Mouse (Mus musculus) embryonic facial prominence, embryonic 11.5 days (tissue): ENCODE measurements at regions not wholly inside any gene's neighbourhood (a gene's known extent, or its start where the extent isn't known, plus 50 kb on each side); places are given as distances from the start of the nearest gene placed in this dataset.

Experiments used
- ATAC-seq: fragments of 200-750 bp; cut with Nextera tagmentation; replicated peaks from 2 replicates; pipeline ENCODE4 v1.8.0; 2017; ENCODE audit warnings: low read depth; ENCODE audit not compliant: insufficient number of reproducible peaks, low FRiP score, low TSS enrichment
- DNase-seq: peaks from one replicate; pipeline ENCODE4 v3.0.0-alpha.2; 2015; ENCODE audit warnings: low spot score
- H3K27ac ChIP-seq: fragments of 300-500 bp; sonication (generic); replicated peaks from 2 replicates; pipeline ENCODE4 v1.5.1; 2014; ENCODE audit warnings: mild to moderate bottlenecking, low read depth, low read length, control low read depth
- H3K27me3 ChIP-seq: fragments of 300-500 bp; sonication (generic); 2 replicates; pipeline ENCODE4 v1.6.1; 2014; ENCODE audit warnings: mild to moderate bottlenecking, low read length, moderate library complexity, mixed read lengths; ENCODE audit not compliant: control insufficient read depth, insufficient read depth
- H3K36me3 ChIP-seq: fragments of 300-500 bp; sonication (generic); replicated peaks from 2 replicates; pipeline ENCODE4 v1.6.1; 2014; ENCODE audit warnings: low read depth, mild to moderate bottlenecking, low read length, moderate library complexity, mixed read lengths; ENCODE audit not compliant: control insufficient read depth, insufficient read depth
- H3K4me1 ChIP-seq: fragments of 300-500 bp; sonication (generic); 2 replicates; pipeline ENCODE4 v1.6.1; 2014; ENCODE audit warnings: low read length, mixed read lengths; ENCODE audit not compliant: control insufficient read depth, insufficient read depth
- H3K4me2 ChIP-seq: fragments of 300-500 bp; sonication (generic); 2 replicates; pipeline ENCODE4 v1.6.1; 2014; ENCODE audit warnings: low read depth, mild to moderate bottlenecking, control low read depth, low read length, moderate library complexity
- H3K4me3 ChIP-seq: fragments of 300-500 bp; sonication (generic); 2 replicates; pipeline ENCODE4 v1.5.1; 2014; ENCODE audit warnings: low read depth, low read length, control low read depth
- H3K9ac ChIP-seq: fragments of 300-500 bp; sonication (generic); replicated peaks from 2 replicates; pipeline ENCODE4 v1.6.1; 2014; ENCODE audit warnings: mild to moderate bottlenecking, control low read depth, low read length
- H3K9me3 ChIP-seq: fragments of 300-500 bp; sonication (generic); replicated peaks from 2 replicates; pipeline ENCODE4 v1.6.1; 2016; ENCODE audit warnings: mild to moderate bottlenecking, low read length, inconsistent platforms, mixed read lengths; ENCODE audit not compliant: control insufficient read depth
- WGBS: fragments of 180-500 bp; shearing (Covaris S2); extraction: QIAGEN DNeasy Blood & Tissue Kit; methylation state at CpG from one replicate; pipeline ENCODE4 v1.1.7; 2014; 5-methylcytosine and 5-hydroxymethylcytosine counted together

DNA sequence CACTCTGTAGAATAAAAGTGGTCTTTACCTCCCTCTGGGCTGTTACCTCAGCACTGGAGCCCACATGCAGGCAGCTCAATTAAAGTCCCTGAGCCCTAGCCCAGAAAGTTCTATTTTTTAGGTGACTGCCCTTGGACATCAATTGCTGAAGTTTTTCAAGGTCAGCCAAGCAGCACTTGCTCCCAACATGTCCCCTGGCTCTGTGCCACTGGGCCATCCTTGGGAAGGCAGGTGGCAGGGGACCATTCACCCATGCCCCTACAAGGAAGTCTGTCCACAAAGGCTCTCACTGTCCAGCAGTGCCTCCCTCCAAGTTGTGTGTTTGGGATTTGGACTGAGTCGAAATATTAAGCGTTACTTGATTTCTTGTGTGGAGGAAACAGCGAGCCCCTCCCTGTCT lies 112.6 kb upstream of the Kazn start:
- no peaks in the 10 kb centered on the region for H3K9me3 ChIP-seq
- H3K4me2 ChIP-seq, result no peak overlapping the region
- no peak overlapping the region for H3K27ac ChIP-seq
- no peak for DNase-seq
- H3K9ac ChIP-seq, result no peak overlapping the region
- H3K4me3 ChIP-seq, result no peak overlapping the region
- no peak for ATAC-seq
- no peaks in the 10 kb centered on the region for H3K4me1 ChIP-seq
- H3K27me3 ChIP-seq, result no peaks in the 10 kb centered on the region
- WGBS, result 81% methylated on average over 3 of the region's 3 CpGs
- no peaks in the 10 kb centered on the region for H3K36me3 ChIP-seq

DNA sequence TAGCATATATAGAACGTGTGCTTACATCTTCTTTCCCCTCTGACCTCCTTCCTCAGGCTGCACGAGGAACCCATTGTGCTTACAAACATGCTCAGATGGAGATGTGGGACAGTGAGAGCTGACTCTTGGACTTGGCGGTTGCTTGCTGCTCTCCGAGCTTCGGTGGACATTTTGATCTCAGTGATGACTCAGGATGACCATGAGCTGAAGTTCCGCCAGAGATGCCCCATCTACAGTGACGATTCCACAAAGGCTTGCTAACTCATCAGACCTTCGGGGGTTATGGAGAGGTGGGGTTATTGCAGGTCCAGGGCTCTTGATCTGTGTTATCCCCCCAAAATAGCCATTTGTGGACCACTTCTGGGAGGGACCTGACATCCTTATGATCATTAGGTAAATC lies 111.8 kb upstream of the Kazn start:
- no peak overlapping the region for H3K9ac ChIP-seq
- H3K27ac ChIP-seq, result no peak overlapping the region
- H3K9me3 ChIP-seq, result no peaks in the 10 kb centered on the region
- H3K4me1 ChIP-seq, result no peaks in the 10 kb centered on the region
- H3K4me2 ChIP-seq, result no peak overlapping the region
- no peak overlapping the region for H3K4me3 ChIP-seq
- no peaks in the 10 kb centered on the region for H3K36me3 ChIP-seq
- DNase-seq (no peak), ATAC-seq (no peak)
- H3K27me3 ChIP-seq, result no peaks in the 10 kb centered on the region
- 93% methylated on average over 8 of the region's 8 CpGs for WGBS

DNA sequence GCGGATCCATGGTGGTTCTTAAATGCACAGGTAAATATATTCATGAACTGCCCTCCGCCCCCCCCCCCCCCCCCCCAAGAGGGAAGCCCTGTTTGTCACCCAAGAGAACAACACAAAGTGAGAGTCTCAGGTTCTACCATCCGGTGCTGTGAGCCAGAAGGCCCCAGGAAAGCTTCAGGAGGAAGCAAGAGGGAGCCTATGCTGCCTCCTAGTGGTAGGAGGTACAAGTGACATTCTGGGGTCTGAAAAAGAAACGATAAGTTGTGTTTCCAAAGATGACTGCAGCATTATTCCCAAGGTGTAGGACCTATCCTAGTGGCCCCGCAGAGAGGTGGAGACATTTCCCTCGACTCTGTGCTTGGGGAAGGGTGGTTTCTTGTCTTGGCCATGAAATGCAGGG lies 109.7 kb upstream of the Kazn start:
- Histone ChIP-seq H3K27me3 (no peaks in the 10 kb centered on the region), H3K4me1 (no peaks in the 10 kb centered on the region), H3K9ac (no peak overlapping the region), H3K4me2 (no peak overlapping the region), H3K4me3 (no peak overlapping the region), H3K9me3 (no peaks in the 10 kb centered on the region), H3K36me3 (no peaks in the 10 kb centered on the region), H3K27ac (no peak overlapping the region)
- WGBS, result 54% methylated on average over 6 of the region's 6 CpGs
- ATAC-seq (no peak), DNase-seq (peak; percentile 56)

- H3K4me2 ChIP-seq, result no peak overlapping the region
- no peaks in the 10 kb centered on the region for H3K9me3 ChIP-seq
- H3K27me3 ChIP-seq, result no peaks in the 10 kb centered on the region
- ATAC-seq (no peak), DNase-seq (no peak)
- no peak overlapping the region for H3K27ac ChIP-seq
- no peak overlapping the region for H3K4me3 ChIP-seq
- no peak overlapping the region for H3K9ac ChIP-seq
- WGBS, result 79% methylated on average over 19 of the region's 19 CpGs
- no peaks in the 10 kb centered on the region for H3K4me1 ChIP-seq
- H3K36me3 ChIP-seq, result no peaks in the 10 kb centered on the region
Observed at GRCm38 (mm10) chr4:142342482-142343206, 103.4 kb upstream of the Kazn start.

DNA sequence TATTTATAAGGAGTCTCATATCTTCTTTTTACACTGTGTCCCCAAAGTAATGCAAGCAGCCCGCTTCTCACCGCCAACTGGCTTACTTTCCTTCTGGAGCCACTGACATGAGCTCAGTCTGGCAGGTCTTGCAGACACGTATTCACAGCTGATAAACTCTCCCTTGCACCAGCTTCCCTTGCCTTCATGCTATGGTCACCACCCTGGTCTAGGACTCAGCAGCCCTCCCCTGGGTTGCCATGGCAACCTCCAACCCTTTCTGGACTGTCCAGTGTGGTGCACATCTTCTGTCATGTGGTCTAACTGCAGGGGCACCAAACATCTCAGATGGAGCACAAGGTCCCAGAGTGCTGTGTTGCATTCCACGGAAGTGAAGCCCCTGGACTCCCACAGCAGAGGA lies 102.1 kb upstream of the Kazn start:
- H3K27me3 ChIP-seq, result no peaks in the 10 kb centered on the region
- no peak overlapping the region for H3K4me2 ChIP-seq
- 79% methylated on average over 4 of the region's 4 CpGs for WGBS
- no peaks in the 10 kb centered on the region for H3K36me3 ChIP-seq
- ATAC-seq (no peak), DNase-seq (no peak)
- no peaks in the 10 kb centered on the region for H3K4me1 ChIP-seq
- H3K4me3 ChIP-seq, result no peak overlapping the region
- H3K27ac ChIP-seq, result no peak overlapping the region
- H3K9ac ChIP-seq, result no peak overlapping the region
- H3K9me3 ChIP-seq, result no peaks in the 10 kb centered on the region

- H3K36me3 ChIP-seq, result no peaks in the 10 kb centered on the region
- DNase-seq, result no peak
- H3K4me1 ChIP-seq, result no peaks in the 10 kb centered on the region
- H3K4me2 ChIP-seq, result no peak overlapping the region
- H3K4me3 ChIP-seq, result no peak overlapping the region
- 0 out of 2 replicates have a peak, but pooled peaks have one; percentile 29 for ATAC-seq
- 22% methylated on average over 3 of the region's 3 CpGs for WGBS
- H3K9me3 ChIP-seq, result no peaks in the 10 kb centered on the region
- no peak overlapping the region for H3K27ac ChIP-seq
- no peak overlapping the region for H3K9ac ChIP-seq
- no peaks in the 10 kb centered on the region for H3K27me3 ChIP-seq
Observed at GRCm38 (mm10) chr4:142340057-142340456, 100.9 kb upstream of the Kazn start.

- Histone ChIP-seq H3K4me3 (no peak overlapping the region), H3K36me3 (no peaks in the 10 kb centered on the region), H3K4me2 (no peak overlapping the region), H3K9me3 (no peaks in the 10 kb centered on the region), H3K4me1 (no peaks in the 10 kb centered on the region), H3K27me3 (no peaks in the 10 kb centered on the region), H3K9ac (no peak overlapping the region), H3K27ac (no peak overlapping the region)
- ATAC-seq (no peak), DNase-seq (no peak)
- 89% methylated on average over 8 of the region's 8 CpGs for WGBS
Observed at GRCm38 (mm10) chr4:142337701-142338100, 98.5 kb upstream of the Kazn start.

DNA sequence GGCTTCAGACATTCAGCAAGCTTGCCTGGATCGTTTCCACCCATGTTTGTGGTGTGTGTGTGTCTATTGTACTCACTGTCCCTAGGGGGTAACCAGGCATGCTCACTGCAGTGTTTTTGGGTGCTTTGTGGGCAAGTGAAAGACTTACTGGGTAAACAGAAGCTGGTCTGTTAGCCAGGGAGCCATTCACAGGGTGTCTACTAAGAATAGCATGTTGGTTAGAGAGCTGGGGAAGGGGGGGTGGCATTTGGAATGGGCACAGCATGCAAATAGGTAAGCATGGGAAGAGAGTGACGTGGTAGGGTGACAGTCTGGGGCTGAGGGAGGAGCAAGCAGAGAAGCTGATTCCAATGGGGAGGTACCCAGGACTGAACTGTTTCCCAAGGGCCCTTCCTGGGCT lies 97.7 kb upstream of the Kazn start:
- no peak overlapping the region for H3K27ac ChIP-seq
- WGBS, result 57% methylated on average over 2 of the region's 2 CpGs

More for the DNA sequence above, 97.7 kb upstream of the Kazn start:
- ATAC-seq (no peak), DNase-seq (no peak)
- Histone ChIP-seq H3K4me1 (no peaks in the 10 kb centered on the region), H3K4me2 (no peak overlapping the region), H3K4me3 (no peak overlapping the region), H3K9ac (no peak overlapping the region), H3K27me3 (no peaks in the 10 kb centered on the region), H3K36me3 (no peaks in the 10 kb centered on the region), H3K9me3 (no peaks in the 10 kb centered on the region)
